Mouse (Mus musculus) E14TG2a.4 (cell line): ENCODE results near the gene Slc7a7.

ENCODE experiments used
- CTCF ChIP-seq: conservative IDR thresholded peaks from 2 replicates; pipeline ENCODE4 v1.5.1; 2014; ENCODE audit warnings: low read length
- NANOG ChIP-seq: IDR thresholded peaks from 2 replicates; pipeline ENCODE4 v1.6.1; 2014; ENCODE audit warnings: borderline replicate concordance, low read length, mixed read lengths

GRCm38 (mm10) chr14:54367429-54368060, 50.0 kb downstream of the Slc7a7 start:
- TF ChIP-seq CTCF (no peak), NANOG (no peak)
